Mouse (Mus musculus) layer of hippocampus, adult 11-12 months (tissue): ENCODE measurements at regions not wholly inside any gene's neighbourhood (a gene's known extent, or its start where the extent isn't known, plus 50 kb on each side); places are given as distances from the start of the nearest gene placed in this dataset.

Experiments used
- DNase-seq: peaks from one replicate; pipeline ENCODE4 v3.0.0; 2022; ENCODE audit warnings: low spot score

DNA sequence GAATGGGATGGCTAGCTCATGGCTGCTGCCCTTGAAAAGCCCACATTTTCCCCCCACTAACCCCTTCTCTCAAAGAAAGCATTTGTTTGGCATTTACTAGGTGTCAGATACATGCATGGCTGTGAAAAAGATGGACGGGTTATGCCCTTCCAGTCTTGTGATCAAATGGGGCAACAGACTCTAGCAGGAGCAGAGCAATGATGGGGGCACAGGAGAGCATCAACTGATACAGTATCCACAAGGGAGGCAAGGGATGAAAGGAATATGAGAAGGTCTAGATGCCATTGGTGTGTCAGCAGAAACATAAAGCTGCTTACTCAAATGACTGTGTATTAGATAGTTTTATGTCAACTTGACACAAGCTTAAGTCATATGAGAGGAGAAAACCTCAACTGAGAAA lies 315.9 kb downstream of the Mycn start:
- DNase-seq = no peak

DNA sequence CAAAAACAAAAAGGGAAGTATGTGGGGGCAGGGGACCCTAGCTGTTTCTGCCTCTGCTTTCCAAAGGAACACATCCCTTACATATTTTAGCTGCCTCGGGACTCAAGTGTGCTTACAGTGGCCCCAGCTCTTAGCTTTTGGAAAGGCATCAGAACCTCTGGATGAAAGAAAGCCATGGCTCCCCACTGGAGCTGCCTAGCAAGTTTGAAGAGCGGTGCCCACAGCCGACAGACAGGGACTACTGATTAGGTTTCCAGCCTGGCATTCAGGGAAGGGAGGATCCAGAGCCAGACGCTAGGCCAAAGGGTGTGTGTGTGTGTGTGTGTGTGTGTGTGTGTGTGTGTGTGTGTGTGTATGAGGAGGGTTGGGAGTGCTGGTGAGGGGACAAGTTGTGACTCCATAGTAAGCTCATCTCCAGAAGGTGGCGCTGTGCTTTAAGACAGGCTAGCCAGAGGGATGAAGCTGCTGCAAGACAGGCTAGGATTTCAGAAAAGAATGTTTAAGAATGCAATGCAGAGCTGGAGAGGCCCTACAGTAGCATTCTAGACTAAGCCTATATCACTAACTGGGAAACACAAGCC lies 318.9 kb downstream of the Mycn start:
- DNase-seq = peak; percentile 92

DNA sequence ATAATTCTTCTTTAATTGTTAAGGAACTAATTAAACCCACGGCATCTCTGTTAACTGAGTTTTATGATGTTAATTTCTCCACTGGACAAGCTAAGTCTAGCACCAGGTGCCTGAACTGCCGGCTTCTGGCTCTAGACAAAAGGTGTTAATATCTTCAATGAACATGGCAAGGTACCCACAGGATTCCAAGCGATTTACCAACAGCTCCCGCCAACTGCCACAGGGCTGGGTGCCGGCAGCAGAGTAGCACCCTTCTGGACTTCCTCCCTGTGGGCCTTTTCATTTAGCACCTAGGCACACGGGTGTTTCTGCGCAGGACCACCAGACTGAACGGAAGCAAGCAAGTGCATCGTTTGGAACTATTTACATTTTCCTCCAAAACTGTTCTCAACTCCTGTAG lies 320.2 kb downstream of the Mycn start:
- DNase-seq = no peak

DNA sequence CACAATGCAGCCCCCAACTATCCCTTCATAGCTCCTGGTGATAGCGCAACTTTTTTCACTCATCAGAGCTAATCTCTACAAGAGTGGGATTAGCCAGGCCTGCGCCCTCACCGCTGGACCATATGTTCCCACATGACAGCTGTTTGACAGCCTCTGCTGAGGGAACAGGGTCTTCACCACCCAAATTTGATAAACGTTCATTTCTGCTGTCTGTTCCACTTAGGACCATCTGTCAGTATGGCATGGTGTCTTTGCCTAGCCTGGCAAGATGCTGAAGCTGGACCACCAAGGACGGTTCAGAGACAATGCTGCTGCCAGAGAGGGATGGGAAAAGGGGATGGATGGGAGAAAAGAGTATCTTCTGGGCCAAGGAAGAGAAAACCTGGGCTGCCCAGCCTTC lies 321.4 kb downstream of the Mycn start:
- no peak for DNase-seq

DNA sequence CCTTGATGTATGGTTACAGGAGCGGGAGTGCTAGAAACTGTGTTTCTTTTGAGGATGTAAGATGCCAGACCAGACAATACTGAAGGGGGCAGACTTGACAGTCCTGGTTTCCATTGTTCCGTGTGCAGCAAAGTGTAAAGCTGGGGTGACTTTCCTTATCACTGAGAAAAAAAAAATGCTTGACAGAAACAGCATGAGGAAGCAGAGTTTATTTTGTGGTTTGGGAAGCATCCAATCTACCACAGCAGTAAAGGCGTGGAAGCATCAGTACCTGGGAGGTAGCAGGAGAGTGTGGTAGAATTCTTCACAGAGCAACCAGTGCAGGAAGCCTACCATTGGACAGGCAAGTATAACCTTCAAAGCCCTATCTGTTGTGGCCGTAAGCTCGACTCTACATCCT lies 322.3 kb downstream of the Mycn start:
- no peak for DNase-seq

DNA sequence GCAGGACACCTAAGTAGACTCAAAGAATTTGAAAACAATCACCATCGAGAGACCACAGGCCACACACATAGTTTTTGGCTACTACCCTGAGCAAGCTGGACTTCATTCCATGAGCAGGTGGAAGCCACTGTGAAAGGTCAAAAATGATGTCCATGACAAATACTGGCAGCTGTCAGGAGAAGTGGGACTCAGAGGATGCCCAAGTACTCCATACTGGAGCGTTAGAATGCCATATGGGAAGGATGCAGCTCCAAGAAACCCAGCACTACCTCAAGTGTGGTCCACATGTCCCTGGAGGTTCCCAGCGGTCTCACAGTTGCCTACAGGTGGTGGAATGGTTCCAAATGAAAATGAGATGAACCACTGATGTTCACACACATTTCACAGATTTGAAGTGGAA lies 329.2 kb downstream of the Mycn start:
- no peak for DNase-seq

DNA sequence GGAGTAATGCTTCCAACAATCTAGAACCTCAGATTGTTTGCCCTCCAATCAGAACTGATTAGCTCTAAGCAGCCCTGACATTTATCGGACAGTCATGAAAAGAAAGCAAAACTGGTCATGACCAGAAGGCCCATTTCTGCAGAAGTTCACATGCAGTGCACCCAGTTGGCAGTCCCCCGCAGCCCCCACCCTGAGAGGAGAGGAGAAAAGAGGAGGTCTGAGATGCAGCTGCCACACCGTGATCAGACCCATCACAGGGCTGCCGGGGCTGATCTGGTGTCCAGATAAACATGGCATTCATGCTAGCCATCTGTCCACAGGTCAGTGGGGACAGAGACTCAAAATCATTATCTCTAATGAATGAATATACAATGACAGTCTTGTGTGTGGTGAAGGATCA lies 330.9 kb downstream of the Mycn start:
- no peak for DNase-seq

DNA sequence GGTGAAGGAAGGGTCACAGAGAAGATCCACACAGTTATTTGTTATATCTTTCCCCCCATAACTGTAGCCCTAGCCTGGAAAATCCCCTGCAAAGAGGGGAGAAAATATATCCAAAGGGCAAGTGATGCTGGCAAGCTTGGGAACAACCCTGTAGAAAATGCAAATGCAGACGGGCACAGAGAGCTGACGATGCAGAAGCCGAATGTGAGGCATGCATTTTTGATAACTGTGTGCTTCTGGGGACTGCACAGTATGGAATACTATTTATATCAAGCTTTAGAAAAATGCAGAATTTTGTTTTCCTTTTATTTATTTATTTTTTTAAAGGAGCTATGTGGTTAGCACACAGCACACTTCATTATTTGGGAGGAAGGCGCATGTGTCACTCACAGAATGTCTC lies 333.7 kb downstream of the Mycn start:
- no peak for DNase-seq

DNA sequence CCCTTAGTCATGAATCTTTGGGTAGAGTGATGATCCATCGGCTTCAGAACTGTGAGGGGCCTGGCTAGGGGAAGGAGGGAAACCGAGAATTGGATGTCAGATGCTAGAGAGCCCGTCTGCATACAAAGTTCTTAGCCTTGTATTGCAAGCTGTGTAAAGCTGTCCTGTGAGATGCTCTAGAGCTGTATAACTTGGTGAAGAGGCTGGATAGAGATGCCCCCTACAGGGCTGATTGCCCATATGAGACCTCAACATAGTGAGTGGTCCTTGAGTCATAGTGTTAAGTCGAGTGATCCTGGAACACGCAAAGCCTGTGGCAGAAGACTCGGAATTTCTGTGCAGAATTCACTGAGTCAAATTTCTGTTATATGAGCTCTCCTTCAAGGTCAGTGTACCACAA lies 334.8 kb downstream of the Mycn start:
- no peak for DNase-seq

DNA sequence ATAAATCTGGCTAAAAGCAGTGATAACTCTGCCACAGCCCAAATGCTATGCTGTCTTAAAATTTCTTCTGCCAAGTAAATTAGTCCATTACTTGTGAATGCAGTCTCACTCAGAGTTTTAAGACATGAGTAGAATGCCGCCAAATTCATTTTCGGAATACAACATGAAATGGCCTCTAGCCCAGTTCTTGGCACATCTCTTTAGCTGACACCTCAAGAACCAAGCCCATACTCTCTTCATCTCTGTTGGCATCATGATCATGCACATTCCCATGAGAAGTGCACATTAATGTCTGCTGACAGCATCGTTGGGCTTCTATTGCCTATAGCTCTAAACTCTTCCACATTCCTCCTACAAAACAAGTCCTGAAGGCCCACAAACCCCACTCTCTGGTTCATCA lies 336.2 kb downstream of the Mycn start:
- DNase-seq = no peak

DNA sequence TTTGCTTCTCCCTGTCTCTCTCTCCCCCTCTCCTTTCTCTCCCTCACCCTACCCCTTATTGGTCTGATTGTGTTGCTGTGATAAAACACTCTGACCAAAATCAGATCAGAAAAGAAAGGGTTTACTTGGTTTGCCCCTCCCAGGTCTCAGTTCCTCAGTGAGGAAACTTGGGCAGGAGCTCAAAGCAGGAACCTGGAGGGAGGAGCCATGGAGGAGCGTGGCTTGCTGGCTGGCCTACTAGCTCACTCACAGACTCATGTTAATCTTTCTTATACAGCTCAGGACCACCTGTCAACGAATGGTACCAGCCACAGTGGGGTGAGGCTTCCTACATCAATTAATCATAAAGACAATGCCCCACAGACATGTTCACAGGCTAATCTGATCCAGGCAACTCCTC lies 339.4 kb downstream of the Fam49a start:
- DNase-seq = no peak

DNA sequence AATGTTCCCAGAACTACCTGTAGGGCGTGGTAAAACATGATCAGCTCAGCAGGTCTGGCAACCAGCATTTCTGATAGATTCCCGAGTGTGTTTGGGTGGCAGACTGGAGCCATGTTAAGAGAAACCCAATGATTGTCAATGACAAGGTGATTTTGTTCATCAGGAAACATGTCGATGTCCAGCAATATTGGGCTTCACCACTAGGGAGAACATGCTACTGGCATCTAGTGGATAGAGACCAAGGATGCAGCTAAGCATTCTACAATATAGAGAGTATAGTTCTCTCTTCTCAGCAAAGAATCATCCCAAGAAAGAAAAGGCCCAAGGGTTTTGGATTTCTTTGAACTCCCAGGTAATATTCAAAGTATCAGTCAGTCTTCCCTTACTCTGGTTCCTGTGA lies 333.5 kb downstream of the Fam49a start:
- no peak for DNase-seq

DNA sequence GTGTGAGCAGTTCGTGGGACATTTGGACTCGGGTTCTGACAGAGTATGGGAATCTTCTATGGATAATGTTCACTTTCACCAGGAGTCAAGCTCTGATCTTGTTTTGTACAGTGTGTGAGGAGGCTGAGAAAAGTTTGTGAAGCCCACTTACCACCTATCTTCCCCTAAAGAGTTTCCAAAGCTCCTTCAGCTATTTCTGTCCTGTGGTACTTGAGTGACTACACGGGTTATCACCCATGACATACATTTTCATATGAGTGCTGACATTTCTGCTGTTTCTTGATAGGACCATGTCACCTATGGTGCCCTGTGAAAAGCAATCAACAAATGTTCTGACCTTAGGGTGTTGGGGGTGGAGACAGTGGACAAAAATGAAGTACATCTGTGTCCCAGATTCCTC lies 332.6 kb downstream of the Fam49a start:
- DNase-seq = no peak

DNA sequence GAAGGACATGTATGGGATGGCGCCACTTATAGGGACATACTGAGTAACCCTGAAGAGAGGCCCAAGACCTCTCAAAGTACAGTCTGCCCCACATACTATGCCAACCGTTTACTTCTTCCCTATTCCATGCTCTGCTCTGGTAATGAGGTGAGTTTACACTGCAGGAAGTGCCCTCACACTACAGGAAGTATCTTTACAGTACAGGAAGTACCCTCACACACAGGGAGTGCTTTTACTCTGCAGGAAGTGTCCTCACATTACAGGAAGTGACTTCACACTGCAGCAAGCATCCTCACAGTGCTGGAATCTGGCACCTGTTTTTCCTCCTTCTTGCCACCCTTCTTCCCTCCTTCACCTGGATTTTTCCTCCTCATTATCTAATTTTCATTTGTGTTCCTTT lies 331.4 kb downstream of the Fam49a start:
- no peak for DNase-seq

DNA sequence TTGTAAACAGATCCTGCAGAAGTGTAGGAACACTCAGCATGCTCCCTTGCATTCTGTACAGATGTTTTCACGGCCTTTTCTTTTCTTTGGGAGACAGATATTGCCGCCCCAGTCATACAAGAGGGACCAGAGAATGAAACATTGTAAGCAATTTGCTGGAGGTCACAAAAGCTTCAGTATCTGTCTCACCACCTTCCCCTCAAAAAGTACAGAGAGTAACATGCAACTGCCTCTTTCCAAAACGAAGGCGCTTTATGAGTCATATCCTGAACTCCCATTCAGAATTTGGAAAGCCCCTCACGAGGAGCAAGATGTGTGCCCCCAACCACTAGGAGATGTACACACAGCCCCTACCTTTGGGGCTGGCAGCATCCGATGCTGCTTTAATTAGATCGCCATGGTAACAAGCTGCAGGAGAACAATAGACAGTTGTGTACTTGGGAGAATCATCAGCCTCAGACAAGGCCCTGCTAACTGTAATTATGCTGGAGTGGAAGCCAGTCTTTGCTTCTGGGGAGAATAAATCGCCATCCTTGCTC lies 328.9 kb downstream of the Fam49a start:
- peak; percentile 32 for DNase-seq

DNA sequence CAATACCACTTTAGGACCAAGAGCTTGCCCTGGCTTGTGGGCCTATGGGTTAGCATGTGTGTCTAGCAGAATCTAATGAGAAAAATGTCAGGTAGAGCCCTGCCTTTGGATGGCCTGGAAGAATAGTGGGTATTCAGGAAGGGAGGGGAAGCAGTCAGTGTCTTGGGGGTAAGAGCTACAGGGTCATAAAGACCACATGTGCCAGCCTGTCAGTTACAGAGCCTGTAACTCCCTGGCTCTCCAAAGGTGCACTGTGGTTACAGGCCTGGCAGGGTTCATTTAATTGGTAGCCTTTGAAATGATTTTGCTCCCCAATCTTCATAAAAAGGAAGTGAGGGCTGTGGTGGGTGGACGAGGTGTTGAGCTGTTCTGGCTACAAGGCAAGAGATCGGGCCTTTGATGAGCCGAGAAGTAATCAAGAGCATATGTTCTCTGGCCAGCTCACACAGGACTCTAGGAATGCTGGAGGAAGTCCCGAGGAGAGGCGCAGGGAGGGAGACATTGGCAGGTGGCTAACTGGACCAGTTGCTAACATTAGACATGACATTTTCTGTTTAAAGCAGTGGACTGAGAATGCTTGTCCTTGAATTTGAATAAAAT lies 326.9 kb downstream of the Fam49a start:
- DNase-seq = no peak

DNA sequence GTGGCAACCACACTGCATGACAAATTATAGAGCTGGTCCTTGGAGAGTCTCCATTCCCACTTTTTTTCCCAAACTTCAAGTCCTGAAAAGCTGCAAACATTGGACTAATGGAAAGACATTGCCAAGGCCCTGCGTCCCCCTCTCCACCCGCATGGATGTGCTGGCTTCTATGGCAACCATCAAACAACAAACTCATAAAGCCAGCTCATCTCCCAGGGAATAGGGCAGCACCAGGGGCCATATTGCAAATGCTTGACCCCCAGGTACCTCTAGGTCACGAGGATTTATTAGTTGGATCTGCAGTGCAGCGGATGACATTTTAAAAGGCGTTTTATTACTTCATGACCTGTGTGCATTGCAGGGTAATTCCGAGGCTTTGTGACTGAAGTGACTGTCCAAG lies 324.5 kb downstream of the Fam49a start:
- DNase-seq = no peak

DNA sequence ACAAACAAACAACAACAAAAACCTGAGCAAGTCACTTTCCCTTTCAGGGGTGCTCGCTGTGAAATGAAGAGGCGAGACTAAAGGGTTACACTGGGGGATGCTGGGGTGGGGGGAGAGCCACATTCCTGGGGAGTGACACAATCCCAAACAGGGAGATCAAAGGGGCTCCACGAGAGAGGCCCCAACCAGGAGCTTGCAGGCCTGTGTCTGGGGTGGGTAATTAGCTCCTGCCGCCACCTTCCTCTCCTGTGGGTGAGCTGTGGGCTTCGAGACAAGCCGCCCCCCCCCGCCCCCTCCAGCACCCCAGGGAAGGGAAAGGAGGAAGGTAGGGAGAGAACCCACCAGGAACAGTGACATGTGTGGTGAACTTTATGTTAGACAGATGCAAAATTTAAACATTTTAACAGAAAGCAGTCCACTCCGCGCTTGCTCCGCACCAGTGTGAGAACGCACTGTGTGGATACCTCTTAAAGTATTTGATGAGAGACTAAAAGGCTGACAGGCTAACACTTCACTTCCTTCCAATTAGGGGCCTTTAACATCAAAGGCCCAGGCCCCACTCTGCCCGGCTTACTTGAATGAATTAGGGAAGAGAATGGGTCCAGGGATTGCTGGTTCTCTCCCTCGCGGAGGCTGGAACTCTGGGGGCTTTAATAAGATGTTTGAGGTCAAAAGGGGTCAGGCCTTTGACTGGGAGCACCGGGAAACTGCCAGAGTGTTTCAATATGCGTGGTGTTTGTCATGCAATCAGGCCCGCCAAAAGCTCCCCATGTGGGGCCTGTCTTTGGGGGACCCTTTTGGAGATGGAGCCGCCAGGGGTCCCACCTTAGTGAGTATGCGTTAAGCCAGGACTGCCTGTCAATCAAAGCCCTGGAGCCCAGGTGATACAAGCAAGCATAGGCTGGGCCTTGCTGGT lies 319.6 kb downstream of the Fam49a start:
- no peak for DNase-seq

DNA sequence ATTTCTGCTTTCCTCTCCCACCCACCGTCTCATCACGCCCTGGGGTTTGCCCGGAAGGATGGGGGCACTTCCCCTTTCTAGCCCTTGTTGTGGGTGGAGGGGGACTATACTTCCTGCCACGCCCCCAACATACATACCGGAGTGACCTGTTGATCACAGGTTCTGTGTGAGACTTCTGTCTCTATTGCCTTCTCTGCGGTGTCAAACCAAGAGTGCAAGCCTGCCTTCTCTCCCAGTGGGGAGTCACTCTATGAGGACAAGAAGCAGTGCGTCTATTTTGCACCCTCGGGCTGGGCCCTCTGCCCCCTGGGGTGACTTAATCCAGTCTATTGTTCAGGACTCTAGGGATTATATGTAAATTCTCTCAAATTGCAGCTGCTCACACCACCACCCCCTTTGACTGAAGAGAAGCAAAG lies 318.8 kb downstream of the Fam49a start:
- DNase-seq = no peak

DNA sequence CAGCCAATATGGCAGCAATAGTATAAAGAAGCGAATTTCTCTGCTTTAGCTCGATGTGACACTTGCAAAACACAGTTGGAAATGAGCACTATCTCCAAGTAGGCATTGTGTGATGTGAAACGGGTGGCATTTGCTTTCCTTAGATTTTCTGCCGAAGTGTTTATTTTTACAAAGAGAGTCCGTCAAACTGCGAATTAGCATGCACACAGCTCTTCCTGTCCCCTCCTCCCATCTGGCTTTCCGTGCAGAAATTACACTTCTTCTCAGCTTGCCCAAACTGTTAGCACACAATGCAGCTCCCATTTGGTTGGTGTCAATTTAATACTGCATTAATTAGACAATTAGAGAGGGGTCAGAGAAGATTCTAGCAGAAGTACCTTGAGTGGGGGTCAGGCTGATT lies 316.3 kb downstream of the Fam49a start:
- DNase-seq = no peak

DNA sequence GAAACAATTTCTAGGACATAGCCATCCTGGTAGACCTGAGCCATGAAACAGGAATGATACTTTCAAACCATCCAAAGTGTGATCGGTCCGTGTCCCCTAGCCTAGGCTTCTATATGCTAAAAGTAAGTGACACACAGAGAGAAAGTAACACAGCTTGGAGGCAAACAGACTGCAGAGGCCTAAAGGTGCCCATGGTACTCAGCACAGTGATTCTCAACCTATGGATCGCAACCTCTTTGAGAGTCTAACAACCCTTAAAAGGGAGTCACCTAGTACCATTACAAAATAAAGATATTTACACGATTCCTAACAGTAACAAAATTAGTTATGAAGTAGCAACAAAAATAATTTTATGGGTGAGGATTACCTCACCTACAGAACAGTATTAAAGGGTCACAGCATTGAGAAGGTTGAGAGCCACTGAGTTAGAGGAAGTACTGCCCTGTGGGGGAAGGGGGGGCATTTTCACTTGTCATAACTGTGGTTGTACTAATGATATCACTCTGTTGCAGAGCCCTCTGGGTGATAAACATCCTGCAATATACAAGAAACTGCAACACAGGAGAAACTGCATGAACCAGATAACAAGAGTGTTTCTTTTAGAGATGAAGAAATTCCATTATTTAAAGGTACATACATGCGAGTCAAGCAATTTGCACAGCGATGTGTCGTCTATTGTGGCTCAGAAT lies 308.8 kb downstream of the Fam49a start:
- no peak for DNase-seq

DNA sequence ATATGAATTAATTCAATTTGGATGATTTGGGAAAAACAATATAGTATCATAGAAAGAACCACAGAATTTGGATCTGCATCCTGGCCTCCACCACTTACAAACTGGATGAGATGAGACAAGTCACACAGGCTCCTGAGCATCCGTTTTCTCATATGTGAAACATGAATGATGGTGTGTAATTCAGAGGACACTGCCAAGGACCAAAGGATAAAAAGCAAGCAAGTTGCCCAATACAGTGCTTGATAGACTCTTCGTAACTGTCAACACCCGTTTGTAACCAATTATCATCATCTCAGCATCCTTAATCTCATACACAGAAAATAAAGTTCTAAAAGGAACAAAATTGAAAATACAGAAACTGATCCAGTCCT lies 305.8 kb downstream of the Fam49a start:
- no peak for DNase-seq
